Mouse (Mus musculus): ENCODE results near the gene Erich4. TPM values are rescaled to one million over a fixed set of nuclear protein-coding genes. Genes with fewer than 3 reads are reported as not detected.
A peak's percentile ranks its signal among the peaks of the same experiment; 100 is the strongest.

Erich4 gene
- polyA plus RNA-seq, 1 experiment from 2014 or later, result 0.20 TPM

- no peaks in the 10 kb centered on the region for H3K27me3 ChIP-seq (ENCODE audit: insufficient read depth, low read length)
- peak within 1 kb of the TSS; percentile 76 for H3K4me2 ChIP-seq (ENCODE audit: low read depth, low read length)
- 14% methylated on average over 29 of the region's 29 CpGs for WGBS (ENCODE audit: insufficient replicate concordance)
- H3K9ac ChIP-seq (replicated peaks), result peak within 1 kb of the TSS; percentile 70
- peaks cover 45% of the 10 kb centered on the region for H3K36me3 ChIP-seq (replicated peaks; ENCODE audit: insufficient read depth, low read length)
- no peak for DNase-seq
- H3K27ac ChIP-seq (ENCODE audit: low read depth), result peak within 1 kb of the TSS; percentile 41
- H3K4me3 ChIP-seq (ENCODE audit: low read depth, low read length), result peak within 1 kb of the TSS; percentile 50
- ATAC-seq, result peak; percentile 40
- peaks cover 26% of the 10 kb centered on the region for H3K4me1 ChIP-seq (ENCODE audit: insufficient read depth)
- no peaks in the 10 kb centered on the region for H3K9me3 ChIP-seq (ENCODE audit: low read length)
- TF ChIP-seq CTCF (IDR thresholded peaks at IDR 0.05; ENCODE audit: low read depth), result no peak
- TF ChIP-seq EP300 (IDR thresholded peaks at IDR 0.05; ENCODE audit: low read depth), result no peak
These were observed 11.1 kb upstream of the Erich4 start, which contains the start of gene B3gnt8 for GRCm38 (mm10) chr7:25626509-25627430. B3gnt8 (plus strand) TSS chr7:25626654.

GRCm38 (mm10) chr7:25625594-25626250, 10.0 kb upstream of the Erich4 start:
- Histone ChIP-seq H3K36me3 (replicated peaks; ENCODE audit: insufficient read depth, low read length) (peaks cover 40% of the 10 kb centered on the region), H3K27me3 (ENCODE audit: insufficient read depth, low read length) (no peaks in the 10 kb centered on the region), H3K4me3 (ENCODE audit: low read depth, low read length) (no peak overlapping the region), H3K9me3 (ENCODE audit: low read length) (no peaks in the 10 kb centered on the region), H3K4me1 (ENCODE audit: insufficient read depth) (peaks cover 26% of the 10 kb centered on the region), H3K4me2 (ENCODE audit: low read depth, low read length) (no peak overlapping the region), H3K27ac (ENCODE audit: low read depth) (0 out of 2 replicates have a peak overlapping the region, but pooled peaks have one; percentile 41), H3K9ac (replicated peaks) (no peak overlapping the region)
- TF ChIP-seq EP300 (IDR thresholded peaks at IDR 0.05; ENCODE audit: low read depth) (no peak), CTCF (IDR thresholded peaks at IDR 0.05; ENCODE audit: low read depth) (peak; percentile 76)
- WGBS (ENCODE audit: insufficient replicate concordance), result 67% methylated on average over 10 of the region's 10 CpGs
- ATAC-seq (no peak), DNase-seq (peak; percentile 67)

GRCm38 (mm10) chr7:25624851-25625250, 9.2 kb upstream of the Erich4 start:
- no peak overlapping the region for H3K4me3 ChIP-seq (ENCODE audit: low read depth, low read length)
- H3K9ac ChIP-seq (replicated peaks), result no peak overlapping the region
- no peaks in the 10 kb centered on the region for H3K27me3 ChIP-seq (ENCODE audit: insufficient read depth, low read length)
- WGBS (ENCODE audit: insufficient replicate concordance), result 59% methylated on average over 5 of the region's 5 CpGs
- H3K9me3 ChIP-seq (ENCODE audit: low read length), result no peaks in the 10 kb centered on the region
- TF ChIP-seq EP300 (IDR thresholded peaks at IDR 0.05; ENCODE audit: low read depth), result no peak
- no peak for TF ChIP-seq CTCF (IDR thresholded peaks at IDR 0.05; ENCODE audit: low read depth)
- H3K4me1 ChIP-seq (ENCODE audit: insufficient read depth), result peaks cover 28% of the 10 kb centered on the region
- 0 out of 2 replicates have a peak overlapping the region, but pooled peaks have one; percentile 16 for H3K27ac ChIP-seq (ENCODE audit: low read depth)
- no peak for ATAC-seq
- peaks cover 32% of the 10 kb centered on the region for H3K36me3 ChIP-seq (replicated peaks; ENCODE audit: insufficient read depth, low read length)
- H3K4me2 ChIP-seq (ENCODE audit: low read depth, low read length), result no peak overlapping the region
- no peak for DNase-seq

GRCm38 (mm10) chr7:25623857-25624370, 8.2 kb upstream of the Erich4 start:
- H3K27ac ChIP-seq (ENCODE audit: low read depth), result no peak overlapping the region
- H3K27me3 ChIP-seq (ENCODE audit: insufficient read depth, low read length), result no peaks in the 10 kb centered on the region
- no peaks in the 10 kb centered on the region for H3K9me3 ChIP-seq (ENCODE audit: low read length)
- H3K4me1 ChIP-seq (ENCODE audit: insufficient read depth), result peaks cover 29% of the 10 kb centered on the region
- TF ChIP-seq CTCF (IDR thresholded peaks at IDR 0.05; ENCODE audit: low read depth) (no peak), EP300 (IDR thresholded peaks at IDR 0.05; ENCODE audit: low read depth) (no peak)
- no peak overlapping the region for H3K4me2 ChIP-seq (ENCODE audit: low read depth, low read length)
- ATAC-seq, result no peak
- H3K36me3 ChIP-seq (replicated peaks; ENCODE audit: insufficient read depth, low read length), result peaks cover 23% of the 10 kb centered on the region
- 83% methylated on average over 11 of the region's 11 CpGs for WGBS (ENCODE audit: insufficient replicate concordance)
- H3K4me3 ChIP-seq (ENCODE audit: low read depth, low read length), result no peak overlapping the region
- no peak overlapping the region for H3K9ac ChIP-seq (replicated peaks)
- DNase-seq, result no peak

- no peak for ATAC-seq
These were observed 5.1 kb upstream of the Erich4 start for GRCm38 (mm10) chr7:25620751-25621150.

GRCm38 (mm10) chr7:25620101-25620500, 4.4 kb upstream of the Erich4 start:
- WGBS (ENCODE audit: insufficient replicate concordance), result 84% methylated on average over 5 of the region's 5 CpGs
- DNase-seq (peak; percentile 8), ATAC-seq (no peak)
- peaks cover 7% of the 10 kb centered on the region; the same call in 1 of the 2 replicates for H3K4me1 ChIP-seq (ENCODE audit: insufficient read depth)
- H3K36me3 ChIP-seq (replicated peaks; ENCODE audit: insufficient read depth, low read length), result peaks cover 18% of the 10 kb centered on the region
- H3K27me3 ChIP-seq (ENCODE audit: insufficient read depth, low read length), result no peaks in the 10 kb centered on the region
- peak overlapping the region; percentile 61 for H3K4me3 ChIP-seq (ENCODE audit: low read depth, low read length)
- H3K4me2 ChIP-seq (ENCODE audit: low read depth, low read length), result peak overlapping the region; percentile 70
- no peaks in the 10 kb centered on the region for H3K9me3 ChIP-seq (ENCODE audit: low read length)
- no peak overlapping the region for H3K27ac ChIP-seq (ENCODE audit: low read depth)
- no peak overlapping the region for H3K9ac ChIP-seq (replicated peaks)
- TF ChIP-seq CTCF (IDR thresholded peaks at IDR 0.05; ENCODE audit: low read depth) (no peak), EP300 (IDR thresholded peaks at IDR 0.05; ENCODE audit: low read depth) (no peak)

More at GRCm38 (mm10) chr7:25620751-25621150, 5.1 kb upstream of the Erich4 start:
- WGBS (ENCODE audit: insufficient replicate concordance), result 88% methylated on average over 11 of the region's 11 CpGs
- peaks cover 5% of the 10 kb centered on the region; the same call in 1 of the 2 replicates for H3K4me1 ChIP-seq (ENCODE audit: insufficient read depth)
- H3K27ac ChIP-seq (ENCODE audit: low read depth), result no peak overlapping the region
- no peaks in the 10 kb centered on the region for H3K27me3 ChIP-seq (ENCODE audit: insufficient read depth, low read length)
- no peak overlapping the region for H3K9ac ChIP-seq (replicated peaks)
- TF ChIP-seq EP300 (IDR thresholded peaks at IDR 0.05; ENCODE audit: low read depth) (no peak), CTCF (IDR thresholded peaks at IDR 0.05; ENCODE audit: low read depth) (no peak)
- H3K36me3 ChIP-seq (replicated peaks; ENCODE audit: insufficient read depth, low read length), result peaks cover 19% of the 10 kb centered on the region
- no peak for DNase-seq
- H3K9me3 ChIP-seq (ENCODE audit: low read length), result no peaks in the 10 kb centered on the region
- H3K4me3 ChIP-seq (ENCODE audit: low read depth, low read length), result no peak overlapping the region
- H3K4me2 ChIP-seq (ENCODE audit: low read depth, low read length), result no peak overlapping the region

Data from liver, postnatal 0 days (tissue).